Mouse (Mus musculus): ENCODE measurements around the gene Cfap299. TPM values are rescaled to one million over a fixed set of nuclear protein-coding genes. Genes with fewer than 3 reads are reported as not detected.

Cfap299 gene
- polyA plus RNA-seq, 1 experiment, result not detected

DNA sequence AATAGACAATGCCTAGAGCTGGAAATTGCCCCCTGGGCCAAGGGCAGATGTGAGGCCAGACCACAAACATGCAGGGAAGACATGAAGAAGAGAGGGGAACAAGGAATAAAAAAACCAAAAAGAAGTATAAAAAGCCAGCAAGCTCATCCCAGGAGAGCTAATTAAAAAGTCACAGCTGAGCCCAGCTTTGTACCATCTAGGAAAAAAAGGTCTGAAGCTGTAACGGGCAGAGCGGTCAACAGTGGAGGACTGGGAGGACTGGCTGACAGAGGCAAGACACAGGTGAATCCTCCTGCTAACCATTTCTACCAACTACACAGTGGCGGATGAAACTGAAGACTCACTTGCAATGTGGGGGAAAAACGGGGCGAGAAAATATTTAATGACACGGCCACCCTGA, 505.2 kb downstream of the Cfap299 start:
- Histone ChIP-seq H3K36me3 (ENCODE audit: control insufficient read depth) (no peaks in the 10 kb centered on the region), H3K9me3 (ENCODE audit: control insufficient read depth, low read length) (peaks cover 17% of the 10 kb centered on the region), H3K4me1 (ENCODE audit: control insufficient read depth) (no peaks in the 10 kb centered on the region), H3K4me3 (replicated peaks) (no peak overlapping the region), H3K27me3 (ENCODE audit: control insufficient read depth) (no peaks in the 10 kb centered on the region)
- no peak for TF ChIP-seq GATA1 (IDR thresholded peaks at IDR 0.05; ENCODE audit: low read length)
- TF ChIP-seq TAL1 (IDR thresholded peaks at IDR 0.05; ENCODE audit: low read length), result no peak

DNA sequence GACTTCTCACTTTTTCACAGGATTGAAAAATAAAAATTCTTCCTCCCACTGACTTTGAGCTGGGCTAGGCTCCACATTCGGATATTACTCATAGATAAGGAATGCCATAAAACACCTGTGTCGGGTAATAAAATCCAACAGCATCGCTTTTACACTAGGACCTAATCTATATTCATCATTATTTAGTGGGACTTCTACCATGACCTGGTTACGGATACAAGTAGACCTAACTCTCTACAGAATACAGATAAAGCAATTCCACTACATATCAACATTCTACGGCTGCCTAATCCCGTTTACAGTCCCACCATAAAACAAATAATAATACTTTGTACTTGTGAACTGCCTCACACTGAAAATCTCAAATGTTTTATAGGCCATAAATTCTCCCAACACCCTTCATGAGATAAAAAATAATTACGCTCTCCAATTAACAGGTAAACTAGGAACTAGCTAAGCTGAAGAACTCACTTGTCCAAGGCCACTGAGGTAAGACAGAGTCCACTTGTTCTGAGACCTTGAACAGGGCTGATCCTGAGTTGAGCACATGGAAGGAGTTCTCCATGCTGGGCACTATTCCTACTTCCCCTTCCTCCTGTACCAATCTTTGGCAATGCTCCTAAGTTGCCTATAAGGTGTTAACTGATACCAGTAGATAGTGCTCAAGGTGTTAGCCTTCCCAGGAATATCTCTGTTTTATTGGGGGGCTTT, 513.7 kb downstream of the Cfap299 start:
- Histone ChIP-seq H3K36me3 (ENCODE audit: control insufficient read depth) (no peaks in the 10 kb centered on the region), H3K9me3 (ENCODE audit: control insufficient read depth, low read length) (peaks cover 7% of the 10 kb centered on the region), H3K4me3 (replicated peaks) (no peak overlapping the region), H3K27me3 (ENCODE audit: control insufficient read depth) (no peaks in the 10 kb centered on the region), H3K4me1 (ENCODE audit: control insufficient read depth) (no peaks in the 10 kb centered on the region)
- no peak for TF ChIP-seq TAL1 (IDR thresholded peaks at IDR 0.05; ENCODE audit: low read length)
- TF ChIP-seq GATA1 (IDR thresholded peaks at IDR 0.05; ENCODE audit: low read length), result no peak

DNA sequence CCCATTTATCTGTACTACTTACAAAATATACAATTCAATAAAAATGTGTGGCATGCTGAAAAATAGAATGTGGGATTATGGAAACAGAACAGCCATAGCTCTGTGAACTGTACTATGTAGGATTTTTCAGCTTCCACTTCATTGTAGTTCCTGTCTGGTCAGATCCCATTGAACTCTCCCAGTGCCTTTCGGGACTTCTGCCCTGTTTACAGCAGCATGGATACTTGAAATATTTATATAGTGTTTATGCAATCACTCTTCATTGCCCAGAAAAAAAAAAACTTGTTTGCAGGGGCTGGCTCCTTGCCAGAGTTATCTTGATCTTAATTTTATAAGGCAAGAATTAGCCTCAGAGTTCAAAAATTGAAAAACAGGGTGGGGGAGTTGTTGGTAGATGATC, 515.6 kb downstream of the Cfap299 start:
- TF ChIP-seq GATA1 (IDR thresholded peaks at IDR 0.05; ENCODE audit: low read length), result no peak
- TF ChIP-seq TAL1 (IDR thresholded peaks at IDR 0.05; ENCODE audit: low read length), result no peak
- H3K4me1 ChIP-seq (ENCODE audit: control insufficient read depth), result no peaks in the 10 kb centered on the region
- H3K36me3 ChIP-seq (ENCODE audit: control insufficient read depth), result no peaks in the 10 kb centered on the region
- peaks cover 3% of the 10 kb centered on the region for H3K9me3 ChIP-seq (ENCODE audit: control insufficient read depth, low read length)
- no peak overlapping the region for H3K4me3 ChIP-seq (replicated peaks)
- H3K27me3 ChIP-seq (ENCODE audit: control insufficient read depth), result no peaks in the 10 kb centered on the region

Other genes starting within 250 kb of the Cfap299 start
- 0.02 TPM in 1 of 2 replicates, not detected in the other for gene Prdm8, start 162.1 kb upstream of the Cfap299 start, polyA plus RNA-seq (2012)
- not detected in 2 replicates for gene Fgf5, start 75.1 kb upstream of the Cfap299 start, polyA plus RNA-seq (2012)
- not detected in 2 replicates for gene Gm11111, start 223.4 kb downstream of the Cfap299 start, polyA plus RNA-seq (2012)